Mouse (Mus musculus) liver, embryonic 18 days (tissue): ENCODE data around the gene Plpp2. TPM values are rescaled to one million over a fixed set of nuclear protein-coding genes. Genes with fewer than 3 reads are reported as not detected.

Experiments
- polyA plus RNA-seq: library from polyadenylated mRNA; depleted of rRNA; stranded (reverse); fragments of >200 nt; gene quantifications from 2 replicates; pipeline ENCODE4 v1.2.3, GENCODE M21; 2012; rRNA removed

Plpp2 gene
- polyA plus RNA-seq, result 15.1 and 15.9 TPM in 2 replicates

DNA sequence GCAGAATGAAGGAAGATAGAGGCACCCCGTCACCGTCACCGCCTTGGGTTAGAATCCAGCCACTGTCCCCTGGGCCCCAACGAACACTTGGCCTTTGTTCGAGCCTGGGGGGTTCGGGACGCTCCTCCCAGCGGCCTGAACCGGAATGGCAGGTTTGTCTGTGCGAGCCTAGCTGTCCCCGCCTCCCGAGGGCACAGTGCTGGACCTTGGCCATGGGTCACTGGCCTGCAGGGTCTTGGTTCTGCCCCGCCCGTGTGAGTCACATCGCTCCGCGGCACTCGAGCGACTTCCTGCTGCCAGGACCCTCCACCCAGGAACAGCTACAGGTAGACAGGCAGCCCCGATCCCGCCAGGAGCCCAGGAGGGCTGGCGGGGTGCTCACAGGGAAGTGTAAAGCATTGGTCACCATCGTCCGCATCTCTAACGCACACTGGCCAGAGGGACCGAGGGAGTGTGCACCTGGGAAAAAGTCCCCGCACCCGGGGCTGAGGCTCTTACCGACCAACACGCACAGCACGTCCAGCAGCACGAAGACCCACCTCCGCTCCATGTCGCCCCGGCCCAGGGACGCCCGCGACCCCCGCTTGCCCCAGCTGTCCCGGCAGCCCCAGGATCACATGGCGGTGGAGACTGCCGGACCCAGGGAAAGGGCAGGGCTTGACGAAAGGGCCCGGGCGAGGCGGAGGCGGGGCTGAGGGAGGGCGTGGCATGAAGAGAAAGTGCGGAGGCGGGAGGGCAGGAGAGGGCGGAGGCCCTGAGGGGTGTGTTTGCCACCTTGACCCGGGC, at the start of gene Plpp2:
Plpp2 (minus strand) TSS at position 671 of the 786 bp plus-strand sequence.

GRCm38 (mm10) chr10:79554330-79555237, 21.0 kb upstream of the Plpp2 start, which contains the start of gene Mier2:
TSS of gene Mier2 (minus strand) at chr10:79555199.

Other genes with a start within 250 kb of the Plpp2 start
- gene Vmn2r82, start 177.3 kb downstream of the Plpp2 start, polyA plus RNA-seq, result not detected in 2 replicates
- not detected in 2 replicates for gene Vmn2r83, start 65.1 kb downstream of the Plpp2 start, polyA plus RNA-seq
- gene Mier2, start 21.4 kb upstream of the Plpp2 start, polyA plus RNA-seq, result 20.0 and 25.1 TPM in 2 replicates
- gene Theg, start 53.5 kb upstream of the Plpp2 start, polyA plus RNA-seq, result not detected in 2 replicates
- 0.03 and 0.06 TPM in 2 replicates for gene C2cd4c, start 80.2 kb upstream of the Plpp2 start, polyA plus RNA-seq
- gene Shc2, start 104.1 kb upstream of the Plpp2 start, polyA plus RNA-seq, result 0.26 and 0.30 TPM in 2 replicates
- gene Odf3l2, start 111.9 kb upstream of the Plpp2 start, polyA plus RNA-seq, result not detected in 2 replicates
- gene Madcam1, start 130.8 kb upstream of the Plpp2 start, polyA plus RNA-seq, result 0.08 and 0.18 TPM in 2 replicates
- 14.3 and 15.9 TPM in 2 replicates for gene Tpgs1, start 135.6 kb upstream of the Plpp2 start, polyA plus RNA-seq
- 75.1 and 80.8 TPM in 2 replicates for gene Cdc34, start 148.4 kb upstream of the Plpp2 start, polyA plus RNA-seq
- 0.06 and 0.12 TPM in 2 replicates for gene Gzmm, start 155.2 kb upstream of the Plpp2 start, polyA plus RNA-seq
- 793 and 830 TPM in 2 replicates for gene Bsg, start 170.7 kb upstream of the Plpp2 start, polyA plus RNA-seq
- 0.08 and 0.09 TPM in 2 replicates for gene Hcn2, start 182.8 kb upstream of the Plpp2 start, polyA plus RNA-seq
- gene Polrmt, start 212.8 kb upstream of the Plpp2 start, polyA plus RNA-seq, result 13.3 and 17.5 TPM in 2 replicates
- gene Fgf22, start 221.3 kb upstream of the Plpp2 start, polyA plus RNA-seq, result not detected in 2 replicates
- gene Rnf126, start 233.2 kb upstream of the Plpp2 start, polyA plus RNA-seq, result 36.8 and 38.6 TPM in 2 replicates
- 2.6 TPM in 2 replicates for gene Fstl3, start 243.5 kb upstream of the Plpp2 start, polyA plus RNA-seq